Mouse (Mus musculus) frontal cortex, adult (tissue): ENCODE results near the gene Arfgef3.

ENCODE experiments used
- ATAC-seq: cut with Nextera tagmentation; 2 replicates; pipeline ENCODE4 v1.9.2; 2017; ENCODE audit warnings: mild to moderate bottlenecking, moderate library complexity, mixed read lengths; ENCODE audit not compliant: low TSS enrichment

The Arfgef3 gene

DNA sequence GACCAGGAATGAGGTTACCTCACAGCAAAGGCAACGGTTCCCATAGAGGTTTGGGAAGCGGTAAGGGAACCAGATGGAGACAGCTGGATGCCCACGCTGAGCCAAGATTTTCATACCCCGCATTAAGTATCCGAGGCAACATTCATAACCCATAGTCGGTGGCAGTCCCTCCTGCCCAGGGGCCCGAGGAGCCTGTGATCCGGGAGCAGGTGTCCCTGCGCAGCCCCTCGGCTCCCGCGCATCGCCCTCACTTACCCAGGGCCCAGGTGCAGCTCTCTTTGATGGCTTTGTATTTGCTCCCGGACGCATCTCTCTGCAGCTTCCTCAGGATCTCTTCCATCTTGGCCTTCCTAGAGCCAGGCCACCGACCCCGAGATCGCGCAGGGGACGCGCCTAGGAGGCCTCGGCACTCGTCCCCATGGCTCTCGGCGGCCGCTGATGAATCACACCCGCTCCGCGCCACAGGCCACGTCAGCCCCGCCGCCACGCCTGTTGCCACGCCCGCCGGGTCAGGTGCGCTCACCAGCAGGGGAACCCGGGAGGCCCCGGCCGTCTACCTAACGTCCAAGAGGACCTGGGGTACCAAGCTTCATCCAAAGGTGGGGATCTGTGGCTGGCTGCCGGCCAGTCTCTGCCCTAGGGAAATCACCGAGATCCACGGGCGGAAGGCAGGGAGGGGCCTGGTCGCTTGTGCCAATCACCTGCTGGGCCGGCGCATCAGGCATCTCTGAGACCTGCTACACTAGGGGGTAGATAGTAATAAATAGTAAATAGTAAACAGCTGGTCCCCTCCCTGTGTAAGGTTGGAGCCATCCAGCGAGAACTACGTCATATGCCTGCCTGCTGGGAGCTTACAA, at the start of gene Arfgef3:
Arfgef3 (minus strand) TSS at position 664 of the 857 bp plus-strand sequence.
- peak; percentile 93 for ATAC-seq

DNA sequence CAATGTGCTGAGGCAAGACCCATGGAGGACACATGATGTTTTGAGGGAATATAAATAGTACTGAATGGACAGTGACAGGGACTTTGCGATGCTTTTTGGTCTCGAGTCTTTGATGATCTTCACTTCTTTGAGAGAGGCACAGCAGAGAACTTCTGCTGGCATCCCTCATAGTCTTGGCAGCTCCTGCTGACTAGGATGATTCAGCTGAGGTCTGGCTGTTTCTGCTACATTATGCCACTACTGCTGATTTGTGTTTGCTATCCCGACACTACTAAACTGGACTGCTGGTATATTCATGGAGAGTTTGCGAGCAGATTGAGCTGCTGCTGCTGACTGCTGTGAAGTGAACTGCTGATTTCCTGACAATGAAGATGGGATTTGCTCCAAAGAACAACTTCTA, 46.3 kb upstream of the Arfgef3 start:
- peak; percentile 95 for ATAC-seq

DNA sequence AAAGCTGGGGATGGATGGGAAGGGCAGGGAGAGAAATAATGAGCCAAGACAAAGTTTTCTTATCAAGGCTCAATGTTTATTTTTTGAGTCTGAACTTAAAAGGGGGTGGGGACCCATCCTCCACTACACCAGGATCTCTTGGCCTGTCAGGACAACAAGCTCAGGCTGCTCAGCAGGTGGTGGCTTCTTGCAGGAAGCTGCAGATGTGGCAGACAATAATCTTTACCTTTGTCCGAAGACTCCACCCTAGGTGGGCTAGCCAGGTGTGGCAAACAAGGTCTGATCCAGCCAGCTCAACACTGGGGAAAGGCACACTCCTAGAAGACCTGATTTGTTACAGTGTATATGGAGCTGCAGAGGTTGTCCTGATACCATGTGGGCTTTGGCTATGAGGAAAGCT, 44.9 kb upstream of the Arfgef3 start:
- ATAC-seq = no peak

DNA sequence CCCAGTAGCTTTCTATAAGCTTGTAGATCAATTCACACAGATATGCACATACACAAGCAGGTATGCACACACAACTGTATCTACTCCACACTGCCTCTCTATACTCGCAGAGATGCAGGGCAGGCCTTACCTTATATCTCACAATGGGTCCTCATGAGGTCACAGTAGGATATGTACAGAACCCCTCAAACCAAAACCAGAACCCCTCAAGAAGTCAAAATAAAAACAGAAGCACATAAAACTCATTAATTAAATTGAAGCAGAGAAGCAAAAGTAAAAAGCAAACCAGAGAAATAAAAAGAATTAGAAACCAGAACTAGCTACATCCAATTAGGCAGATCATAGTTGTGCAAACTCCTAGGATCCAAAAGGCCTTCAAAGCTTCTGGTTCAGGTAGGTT, 42.9 kb upstream of the Arfgef3 start, which contains the start of gene Gm4922:
Gm4922 (minus strand) TSS at position 101 of the 400 bp plus-strand sequence.
- no peak for ATAC-seq

DNA sequence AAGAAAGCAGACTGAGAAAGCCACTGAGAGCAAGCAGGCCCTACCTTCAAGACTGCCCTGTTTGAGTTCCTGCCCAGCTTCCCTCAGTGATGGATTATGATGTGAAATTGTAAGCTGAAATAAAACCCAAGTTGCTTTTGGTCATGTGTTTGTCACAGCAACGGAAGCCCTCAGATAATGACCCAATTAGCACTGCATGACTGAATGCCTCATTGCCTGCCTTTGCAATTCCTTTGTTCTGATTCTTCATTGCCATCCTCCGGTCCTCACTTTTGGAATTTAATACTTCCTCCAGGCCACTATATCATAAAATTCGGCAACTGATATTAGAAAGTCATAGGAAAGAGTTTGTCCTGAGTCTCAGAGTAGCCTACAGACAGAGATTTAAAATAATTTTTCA, 33.8 kb upstream of the Arfgef3 start:
- ATAC-seq = no peak

DNA sequence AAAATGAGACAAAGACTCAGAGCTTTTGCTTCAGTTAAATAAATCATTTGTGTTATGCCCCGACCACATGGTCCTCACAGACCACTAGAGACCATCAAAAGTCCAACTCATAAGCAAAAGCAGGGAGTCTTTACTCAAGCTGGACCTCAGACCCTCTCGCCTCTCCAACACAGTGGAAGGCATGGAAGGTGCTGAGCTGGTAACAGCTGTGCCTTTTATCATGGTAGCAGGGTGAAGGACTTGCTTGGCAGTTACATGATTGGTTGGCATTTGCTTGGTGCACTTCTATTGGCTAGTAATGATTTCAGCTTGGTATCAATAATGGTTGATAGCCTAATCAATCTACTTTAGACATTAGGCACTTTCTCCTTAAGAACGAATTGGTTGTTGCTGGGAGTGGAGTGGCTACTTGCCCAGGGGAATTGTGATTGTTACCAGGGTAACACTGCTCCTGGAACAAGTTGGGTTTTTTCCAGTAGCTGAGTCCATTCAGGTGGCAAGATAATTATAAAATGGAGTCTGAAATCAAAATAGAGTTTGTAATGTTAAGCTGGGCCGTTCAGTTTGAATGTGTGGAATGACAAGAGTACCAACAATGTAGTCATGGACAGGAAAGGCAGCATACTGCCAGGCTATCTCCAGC, 28.9 kb upstream of the Arfgef3 start:
- ATAC-seq = no peak

DNA sequence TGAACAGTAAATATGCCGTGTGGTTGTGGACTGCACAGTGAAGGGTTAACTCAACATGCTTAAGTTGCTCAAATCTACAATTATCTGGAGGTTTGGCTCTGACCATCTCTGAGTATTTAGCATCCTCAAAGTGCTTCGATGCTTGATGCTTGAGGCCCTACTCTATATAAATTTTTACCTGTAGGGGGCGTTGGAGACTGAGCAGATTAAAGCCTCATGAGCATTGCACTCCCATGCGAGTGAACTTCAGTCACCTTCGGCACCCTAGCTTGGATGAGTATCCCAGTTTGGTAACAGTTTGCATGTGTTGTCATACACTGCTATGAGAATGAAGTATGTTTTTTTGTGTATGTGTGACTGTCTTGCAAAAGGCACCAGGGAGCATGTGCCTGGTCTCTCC, 26.2 kb upstream of the Arfgef3 start:
- ATAC-seq = no peak

DNA sequence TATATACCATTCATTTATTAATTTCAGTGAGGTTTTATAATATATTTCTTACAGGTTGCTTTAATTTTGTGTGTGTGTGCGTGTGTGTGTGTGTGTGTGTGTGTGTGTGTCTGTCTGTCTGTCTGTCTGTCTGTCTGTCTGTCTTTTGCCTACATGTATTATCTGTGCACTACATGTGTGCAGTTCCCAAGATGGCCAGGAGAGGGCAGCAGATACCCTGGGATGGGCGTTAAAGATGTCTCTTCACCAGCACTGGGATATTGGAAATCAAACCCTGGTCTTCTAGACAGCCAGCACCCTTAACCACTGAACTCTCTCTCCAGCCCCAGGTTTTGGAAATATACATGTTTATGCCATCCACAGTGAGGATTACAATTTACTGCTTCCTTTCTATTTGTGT, 16.5 kb upstream of the Arfgef3 start:
- ATAC-seq = no peak

DNA sequence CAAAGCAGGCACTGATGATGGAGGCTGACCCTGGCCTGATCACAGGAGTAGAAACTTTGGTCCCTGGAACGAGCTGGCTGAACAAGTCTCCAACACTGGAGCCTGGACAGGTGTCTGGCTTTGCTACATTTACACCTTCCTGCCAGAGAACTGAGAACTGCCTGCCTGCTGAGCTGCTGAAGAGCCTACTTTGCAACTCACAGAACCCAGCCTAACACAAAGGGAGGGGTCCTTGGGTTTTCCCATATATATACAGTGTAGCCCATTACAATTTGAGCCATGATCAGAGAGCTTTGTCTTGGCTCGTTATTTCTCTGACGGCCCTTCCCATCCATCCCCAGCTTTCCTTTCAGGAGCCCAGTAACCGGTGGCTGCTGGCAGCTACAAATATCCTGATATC, 6.3 kb upstream of the Arfgef3 start:
- no peak for ATAC-seq

DNA sequence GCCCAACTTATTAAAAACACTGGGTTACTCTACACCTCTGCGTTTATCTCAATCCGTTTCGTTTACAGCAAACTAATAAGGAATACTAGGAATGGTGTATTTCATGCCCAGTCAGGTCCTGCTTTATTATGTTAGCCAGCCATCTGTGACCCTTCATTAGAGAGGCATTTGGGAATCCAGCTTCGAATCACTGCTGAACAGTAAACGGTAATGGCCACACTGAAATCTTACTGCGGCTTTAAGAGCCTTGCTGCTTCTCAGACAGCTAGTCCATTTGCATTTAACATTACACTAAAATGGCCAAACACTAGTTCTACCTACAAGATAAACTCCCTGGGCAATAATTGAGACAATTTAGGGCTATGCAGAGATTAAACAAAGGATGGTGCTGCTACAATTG, 1.7 kb downstream of the Arfgef3 start:
- ATAC-seq = peak; percentile 17; the same call in 1 of the 2 replicates

DNA sequence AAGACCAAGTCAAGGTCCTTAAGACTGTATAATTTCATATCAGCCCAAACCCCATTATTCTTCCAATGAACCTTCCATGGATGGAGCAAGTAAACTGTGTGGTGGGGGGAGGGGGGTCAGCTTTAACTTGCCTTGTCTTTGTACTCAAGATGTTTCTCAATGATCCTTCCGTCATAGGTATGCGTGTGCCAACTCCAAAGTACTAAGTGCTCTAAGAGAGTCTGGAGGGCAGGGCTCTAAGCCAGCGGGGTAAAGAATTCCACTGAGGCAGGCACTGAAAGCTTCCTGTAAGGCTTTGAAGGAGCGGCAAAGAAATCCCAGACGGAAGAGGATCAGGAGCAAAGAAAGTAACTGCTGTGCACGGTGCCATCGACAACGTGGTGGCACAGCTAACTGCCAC, 2.7 kb downstream of the Arfgef3 start:
- ATAC-seq = no peak

DNA sequence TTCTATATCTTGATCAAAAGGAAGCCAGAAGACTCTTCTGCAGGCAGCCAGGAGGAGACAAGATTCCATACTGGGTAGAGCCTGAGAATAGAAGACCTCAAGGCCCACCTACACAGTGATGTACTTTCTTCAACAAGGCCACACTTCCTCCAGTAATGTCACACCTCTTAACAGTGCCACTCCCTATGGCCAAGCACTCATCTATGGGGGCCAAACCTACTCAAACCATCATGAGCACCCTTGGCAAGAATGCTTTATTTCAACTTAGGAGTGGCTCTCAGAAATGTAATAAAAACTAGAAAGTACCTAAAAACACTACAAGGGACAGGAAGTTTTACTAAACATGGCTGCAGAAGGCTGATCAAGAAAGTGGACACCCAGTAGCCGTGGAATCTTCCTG, 15.2 kb downstream of the Arfgef3 start:
- ATAC-seq = no peak

DNA sequence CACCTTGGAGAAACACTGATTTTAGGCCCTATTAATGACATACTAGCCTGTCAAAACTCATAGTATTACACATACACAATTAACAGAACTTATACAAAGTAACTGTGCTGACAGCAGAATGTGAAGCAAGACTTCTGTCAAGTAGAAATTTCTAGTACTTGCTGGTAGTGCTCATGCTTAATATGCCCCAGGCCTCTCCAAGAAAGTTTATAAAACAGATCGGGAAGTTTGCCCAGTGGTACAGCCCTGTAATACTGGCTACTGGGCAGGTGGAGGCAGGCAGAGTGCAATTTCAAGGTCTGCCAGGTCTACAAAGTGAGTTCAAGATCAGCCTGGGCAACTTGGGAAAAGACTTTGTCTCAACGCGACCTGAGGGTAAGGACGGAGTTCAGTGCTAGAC, 32.3 kb downstream of the Arfgef3 start:
- ATAC-seq = no peak

DNA sequence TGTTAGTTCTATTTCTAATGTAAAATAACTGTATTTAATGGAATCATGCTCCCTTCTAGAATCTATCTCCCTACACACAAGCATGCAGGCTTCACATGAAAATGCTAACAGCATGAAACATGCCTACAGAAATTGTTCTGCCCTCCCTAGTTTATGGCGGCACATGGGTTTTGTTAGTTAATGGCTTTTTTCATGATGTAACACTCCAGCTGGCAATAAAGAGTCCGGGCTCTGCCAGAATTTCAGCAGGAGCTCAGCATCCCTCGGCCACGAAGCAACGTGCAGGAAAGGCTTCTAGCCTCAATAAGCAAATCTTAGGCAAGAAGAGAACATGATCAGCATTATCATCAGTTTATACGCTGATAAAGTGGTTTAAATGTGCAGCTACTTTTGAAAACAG, 32.8 kb downstream of the Arfgef3 start:
- ATAC-seq = peak; percentile 72

DNA sequence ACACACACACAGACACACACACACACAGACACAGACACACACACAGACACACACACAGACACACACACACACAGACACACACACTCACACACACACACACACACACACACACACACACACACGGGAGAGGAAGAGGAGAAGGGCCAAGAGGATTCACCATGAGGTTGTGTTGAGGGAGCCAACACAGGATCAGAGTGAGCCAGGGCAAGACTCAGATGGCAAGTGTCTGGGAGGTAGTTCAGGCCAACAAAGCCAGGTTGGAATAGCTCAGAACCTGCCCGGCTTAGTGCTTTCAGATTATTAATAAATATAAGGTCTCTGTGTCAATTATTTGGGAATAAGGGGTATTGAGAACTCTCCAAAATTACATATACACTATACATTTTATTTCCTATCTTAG, 33.9 kb downstream of the Arfgef3 start:
- ATAC-seq = no peak

DNA sequence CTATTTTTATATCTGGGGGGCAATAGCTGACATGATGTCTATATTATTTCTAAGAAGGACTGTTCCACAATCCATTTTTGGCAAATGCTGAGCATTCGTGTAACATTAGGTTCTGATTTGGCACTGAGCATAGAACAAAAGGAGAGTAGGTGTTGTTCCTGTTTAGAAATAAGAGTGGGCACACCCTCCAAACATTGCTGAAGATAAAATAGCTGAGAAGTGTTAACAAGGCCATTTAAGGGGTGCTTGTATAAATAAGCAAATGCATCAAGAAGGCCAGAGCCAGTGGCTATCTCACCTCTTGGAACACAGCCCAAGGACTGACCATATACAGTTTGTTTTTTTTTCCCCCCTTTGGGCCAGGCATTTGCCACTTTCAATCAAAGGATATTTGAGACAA, 35.1 kb downstream of the Arfgef3 start:
- ATAC-seq = peak; percentile 47

DNA sequence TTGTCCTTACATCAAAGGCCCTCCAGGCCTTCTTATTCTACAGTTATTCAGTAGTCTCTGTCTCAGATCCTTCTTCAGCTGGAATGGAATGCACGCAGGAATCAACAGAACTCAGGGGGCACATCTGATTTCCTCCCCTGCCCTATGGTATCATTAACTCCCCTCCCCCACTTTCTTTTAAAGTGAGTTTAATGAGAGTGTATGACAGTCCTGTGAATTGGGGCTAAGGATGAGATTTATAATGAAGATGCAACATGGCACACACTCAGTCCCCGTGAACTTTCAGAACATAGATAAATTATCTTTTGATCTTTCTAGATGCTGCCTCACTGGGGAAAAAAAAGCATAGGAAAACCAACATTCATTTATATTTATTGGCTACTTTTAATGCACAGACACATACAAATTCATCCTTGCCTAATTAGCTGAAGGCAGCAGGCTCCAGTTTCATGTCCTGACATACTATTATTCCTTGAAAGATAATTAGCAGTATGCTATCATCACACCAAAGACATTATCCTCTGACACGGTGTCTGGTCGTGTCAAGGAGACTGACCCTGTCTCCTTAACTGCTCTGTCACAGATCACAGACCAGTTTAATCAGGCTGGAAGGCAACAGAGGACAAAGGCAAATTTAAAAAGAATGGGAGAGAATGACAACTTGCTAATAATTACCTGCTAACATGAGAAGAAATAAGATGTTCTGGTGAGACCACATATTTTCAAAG, 39.2 kb downstream of the Arfgef3 start:
- ATAC-seq = no peak

DNA sequence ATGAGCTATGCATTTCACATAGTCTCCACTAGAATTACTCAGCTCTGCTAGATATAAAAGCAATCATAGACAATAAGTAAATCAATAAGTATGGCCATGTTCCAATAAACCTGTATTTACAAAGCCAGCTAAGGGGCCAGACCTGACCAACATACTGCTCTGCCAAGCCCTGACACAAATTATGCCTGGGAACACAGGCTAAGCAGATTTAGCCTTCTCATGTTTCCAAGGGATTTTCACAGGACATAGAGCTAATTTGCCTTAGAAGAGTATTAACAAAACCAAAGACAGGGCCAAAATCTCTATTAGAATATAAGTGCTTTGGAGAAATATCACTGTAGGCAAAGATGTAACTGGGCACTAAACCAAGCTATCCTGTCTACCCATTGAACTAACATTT, 42.2 kb downstream of the Arfgef3 start:
- ATAC-seq = no peak

DNA sequence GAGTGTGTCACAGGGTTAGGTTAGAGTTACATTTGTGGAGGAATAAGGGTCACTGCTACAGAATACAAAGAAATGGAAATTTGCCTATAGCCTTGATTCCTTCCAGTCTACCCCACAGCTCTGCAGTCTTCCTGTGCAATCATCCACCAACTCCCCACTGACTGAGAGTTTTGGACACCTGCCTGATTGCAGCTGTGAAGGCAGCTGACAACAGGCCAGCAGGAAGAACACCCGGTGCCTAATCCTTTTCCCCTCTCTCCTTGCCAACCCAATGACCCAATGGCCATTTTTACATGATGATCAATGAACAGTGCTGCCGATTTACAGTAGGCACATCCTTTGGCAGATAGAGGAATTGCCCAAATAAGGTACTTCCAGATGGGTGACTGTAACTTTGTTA, 43.6 kb downstream of the Arfgef3 start:
- ATAC-seq = peak; percentile 71

DNA sequence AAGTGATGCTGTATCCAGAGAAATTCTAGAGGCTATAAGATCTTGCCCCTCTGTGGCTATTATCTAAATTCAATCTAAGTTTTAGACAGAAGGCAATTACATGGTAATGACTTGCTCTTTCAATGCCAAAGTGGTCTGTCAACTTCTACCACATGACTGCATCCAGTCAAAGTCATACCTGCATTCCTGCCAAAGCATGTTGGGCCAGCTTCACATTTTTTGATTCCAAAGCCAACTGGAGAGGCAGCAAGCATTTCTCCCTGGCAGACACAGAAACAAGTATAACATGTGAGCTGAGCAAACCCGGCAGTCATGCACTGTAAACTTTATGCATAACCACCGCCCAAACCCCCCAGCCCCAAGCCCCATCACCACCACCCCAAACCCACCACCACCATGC, 44.6 kb downstream of the Arfgef3 start:
- ATAC-seq = no peak

DNA sequence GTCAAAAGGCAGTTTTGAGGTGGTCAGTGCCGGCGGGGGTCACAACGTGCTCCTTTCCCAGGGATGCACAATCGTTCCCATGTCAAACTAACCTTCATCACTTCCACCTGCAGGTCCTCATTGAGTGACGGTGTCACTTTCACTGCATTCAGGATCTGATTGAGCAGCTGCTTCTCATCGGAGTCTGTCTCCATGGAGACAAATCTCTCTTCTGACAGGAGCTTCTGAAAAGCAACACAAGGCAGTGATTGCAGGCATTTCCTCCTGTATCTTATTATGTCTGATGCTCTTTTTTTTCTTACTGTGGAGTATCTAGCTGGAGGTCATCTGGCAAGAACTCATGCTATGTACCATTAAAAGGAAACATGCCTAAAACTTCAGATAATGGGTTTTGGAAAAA, 47.3 kb downstream of the Arfgef3 start:
- ATAC-seq = no peak

DNA sequence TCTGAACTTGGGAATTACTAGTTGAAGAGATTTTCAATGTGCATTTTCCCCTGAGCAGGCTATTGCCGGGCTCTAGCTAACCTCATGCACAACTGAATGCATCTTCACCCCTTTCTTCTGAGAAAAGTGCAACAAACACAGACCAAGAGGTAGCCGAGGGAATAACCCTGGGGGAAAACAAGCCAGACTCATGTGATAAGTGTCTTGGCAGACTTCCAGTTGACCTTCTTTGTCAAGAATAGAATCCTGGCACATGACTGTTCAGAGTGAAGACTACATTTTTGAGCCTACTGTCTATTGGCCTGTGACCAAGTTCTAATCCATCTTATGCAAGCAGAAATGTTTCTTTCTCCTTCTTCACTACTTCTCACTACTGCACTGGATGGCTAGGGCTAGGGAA, 55.5 kb downstream of the Arfgef3 start:
- 0 out of 2 replicates have a peak, but pooled peaks have one; percentile 38 for ATAC-seq
